Mouse (Mus musculus) gastrocnemius, postnatal 4 days (tissue): ENCODE measurements around the gene AI837181. TPM values are rescaled to one million over a fixed set of nuclear protein-coding genes. Genes with fewer than 3 reads are reported as not detected.

Experiments
- DNase-seq, 2 experiments: peaks; one replicate each; pipeline ENCODE4 v3.0.0; 2021 to 2022; ENCODE audit warnings: low spot score in 2 of 2, mixed read lengths in 2 of 2
- total RNA-seq, 2 experiments: library from RNA; stranded (reverse); gene quantifications; 2 replicates each; pipeline ENCODE4 v1.2.3; 2021

AI837181 gene
- total RNA-seq, 2 experiments from 2014 or later = 52.0 to 55.7 TPM

GRCm38 (mm10) chr19:5466916-5467500 lies 42.1 kb downstream of the AI837181 start:
- no peak for DNase-seq

- DNase-seq = no peak
Measured at GRCm38 (mm10) chr19:5468374-5468773, 43.4 kb downstream of the AI837181 start, which contains the start of gene Ctsw. TSS of gene Ctsw (minus strand) at chr19:5468507.

GRCm38 (mm10) chr19:5471846-5472245 lies 46.9 kb downstream of the AI837181 start:
- DNase-seq = no peak

GRCm38 (mm10) chr19:5472857-5473256 lies 47.9 kb downstream of the AI837181 start:
- no peak for DNase-seq

- DNase-seq = peak; percentile 67 to 76
Measured at GRCm38 (mm10) chr19:5473720-5474119, 48.8 kb downstream of the AI837181 start, which contains the start of gene Efemp2. TSS of gene Efemp2 (plus strand) at chr19:5473954.

- DNase-seq = peak; percentile 70 to 74
Measured at GRCm38 (mm10) chr19:5474281-5475068, 49.5 kb downstream of the AI837181 start.

- DNase-seq = no peak
Measured at GRCm38 (mm10) chr19:5475069-5475714, 50.2 kb downstream of the AI837181 start.

Other genes starting within 250 kb of the AI837181 start
- gene Pacs1, start 152.0 kb upstream of the AI837181 start, total RNA-seq = 10 to 100 TPM; 19.0 to 20.4 TPM
- gene Sf3b2, start 129.7 kb upstream of the AI837181 start, total RNA-seq = 100 to 1,000 TPM; 114 to 120 TPM
- gene Gal3st3, start 126.8 kb upstream of the AI837181 start, total RNA-seq = under 1 TPM; 0.18 to 0.22 TPM
- not detected for gene Catsper1, start 89.4 kb upstream of the AI837181 start, total RNA-seq
- 1 to 10 TPM; 1.3 to 1.7 TPM for gene Cst6, start 75.6 kb upstream of the AI837181 start, total RNA-seq
- gene Eif1ad, start 58.4 kb upstream of the AI837181 start, total RNA-seq = 10 to 100 TPM; 23.7 to 23.8 TPM
- 100 to 1,000 TPM; 131 to 137 TPM for gene Banf1, start 58.0 kb upstream of the AI837181 start, total RNA-seq
- gene Sart1, start 36.4 kb upstream of the AI837181 start, total RNA-seq = 10 to 100 TPM; 53.3 to 56.8 TPM
- gene Tsga10ip, start 22.6 kb upstream of the AI837181 start, total RNA-seq = not detected
- gene Drap1, start 165 bp upstream of the AI837181 start, total RNA-seq = 100 to 1,000 TPM; 344 to 358 TPM
- gene Fosl1, start 22.4 kb downstream of the AI837181 start, total RNA-seq = not detected
- 1 to 10 TPM; 8.0 to 8.4 TPM for gene Ccdc85b, start 32.8 kb downstream of the AI837181 start, total RNA-seq
- 10 to 100 TPM; 62.3 to 71.1 TPM for gene Fibp, start 35.5 kb downstream of the AI837181 start, total RNA-seq
- gene Ctsw, start 43.4 kb downstream of the AI837181 start, total RNA-seq = under 1 TPM in 1 of 2 experiments, not detected in 1; 0.16 TPM
- 10 to 100 TPM; 57.2 to 68.1 TPM for gene Efemp2, start 48.8 kb downstream of the AI837181 start, total RNA-seq
- gene Mus81, start 63.3 kb downstream of the AI837181 start, total RNA-seq = 10 to 100 TPM; 28.9 to 30.9 TPM
- 100 to 1,000 TPM; 557 to 593 TPM for gene Cfl1, start 65.3 kb downstream of the AI837181 start, total RNA-seq
- 1 to 10 TPM; 1.3 to 1.8 TPM for gene 1700020D05Rik, start 78.6 kb downstream of the AI837181 start, total RNA-seq
- gene Snx32, start 85.4 kb downstream of the AI837181 start, total RNA-seq = 1 to 10 TPM; 8.4 to 9.3 TPM
- not detected for gene Ovol1, start 135.5 kb downstream of the AI837181 start, total RNA-seq
- 1 to 10 TPM; 3.1 to 3.2 TPM for gene Ap5b1, start 142.9 kb downstream of the AI837181 start, total RNA-seq
- gene Rnaseh2c, start 176.7 kb downstream of the AI837181 start, total RNA-seq = 10 to 100 TPM; 55.2 to 67.2 TPM
- 10 to 100 TPM; 50.1 to 54.4 TPM for gene Kat5, start 185.1 kb downstream of the AI837181 start, total RNA-seq
- 10 to 100 TPM; 35.9 to 39.1 TPM for gene Rela, start 212.3 kb downstream of the AI837181 start, total RNA-seq
- gene Sipa1, start 238.6 kb downstream of the AI837181 start, total RNA-seq = 10 to 100 TPM; 47.7 to 52.2 TPM